Mouse (Mus musculus): ENCODE data around the gene Col4a3. TPM values are rescaled to one million over a fixed set of nuclear protein-coding genes. Genes with fewer than 3 reads are reported as not detected.

Gene Col4a3
- polyA plus RNA-seq, 1 experiment from 2014 or later = 0.06 TPM

GRCm38 (mm10) chr1:82576182-82576581 is 10.5 kb upstream of the Col4a3 start:
- H3K4me3 ChIP-seq = no peak overlapping the region
- H3K9ac ChIP-seq = no peak overlapping the region
- no peaks in the 10 kb centered on the region for H3K36me3 ChIP-seq
- no peak overlapping the region for H3K27ac ChIP-seq
- no peaks in the 10 kb centered on the region for H3K9me3 ChIP-seq
- H3K4me1 ChIP-seq = no peaks in the 10 kb centered on the region
- no peak overlapping the region for H3K4me2 ChIP-seq
- WGBS = 78% methylated on average over 2 of the region's 2 CpGs
- no peak for ATAC-seq (ENCODE audit: insufficient number of reproducible peaks, low FRiP score, low TSS enrichment, low read depth)
- H3K27me3 ChIP-seq = no peaks in the 10 kb centered on the region

- Histone ChIP-seq H3K9me3 (no peaks in the 10 kb centered on the region), H3K4me2 (no peak overlapping the region), H3K9ac (no peak overlapping the region), H3K4me1 (no peaks in the 10 kb centered on the region), H3K27me3 (no peaks in the 10 kb centered on the region), H3K4me3 (no peak overlapping the region), H3K27ac (no peak overlapping the region), H3K36me3 (no peaks in the 10 kb centered on the region)
- ATAC-seq (ENCODE audit: insufficient number of reproducible peaks, low FRiP score, low TSS enrichment, low read depth) = no peak
- 86% methylated on average over 10 of the region's 10 CpGs for WGBS
Observed at GRCm38 (mm10) chr1:82577339-82577738, 9.4 kb upstream of the Col4a3 start.

- Histone ChIP-seq H3K9ac (no peak overlapping the region), H3K9me3 (no peaks in the 10 kb centered on the region), H3K4me2 (no peak overlapping the region), H3K27me3 (no peaks in the 10 kb centered on the region), H3K4me1 (no peaks in the 10 kb centered on the region), H3K27ac (no peak overlapping the region), H3K36me3 (no peaks in the 10 kb centered on the region), H3K4me3 (no peak overlapping the region)
- WGBS = 65% methylated on average over 3 of the region's 3 CpGs
- no peak for ATAC-seq (ENCODE audit: insufficient number of reproducible peaks, low FRiP score, low TSS enrichment, low read depth)
Observed at GRCm38 (mm10) chr1:82577915-82578314, 8.8 kb upstream of the Col4a3 start.

GRCm38 (mm10) chr1:82578320-82578719 is 8.4 kb upstream of the Col4a3 start:
- Histone ChIP-seq H3K4me3 (no peak overlapping the region), H3K27ac (no peak overlapping the region), H3K9me3 (no peaks in the 10 kb centered on the region), H3K9ac (no peak overlapping the region), H3K4me1 (no peaks in the 10 kb centered on the region), H3K4me2 (no peak overlapping the region), H3K36me3 (no peaks in the 10 kb centered on the region), H3K27me3 (no peaks in the 10 kb centered on the region)
- 39% methylated on average over 4 of the region's 4 CpGs for WGBS
- ATAC-seq (ENCODE audit: insufficient number of reproducible peaks, low FRiP score, low TSS enrichment, low read depth) = no peak

GRCm38 (mm10) chr1:82585981-82586380 is 740 bp upstream of the Col4a3 start:
- no peaks in the 10 kb centered on the region for H3K9me3 ChIP-seq
- peaks cover 21% of the 10 kb centered on the region for H3K27me3 ChIP-seq
- peaks cover 9% of the 10 kb centered on the region for H3K4me1 ChIP-seq
- H3K4me2 ChIP-seq = no peak overlapping the region
- no peaks in the 10 kb centered on the region for H3K36me3 ChIP-seq
- no peak overlapping the region for H3K9ac ChIP-seq
- no peak for ATAC-seq (ENCODE audit: insufficient number of reproducible peaks, low FRiP score, low TSS enrichment, low read depth)
- no peak overlapping the region for H3K27ac ChIP-seq
- no peak overlapping the region for H3K4me3 ChIP-seq
- 67% methylated on average over 7 of the region's 7 CpGs for WGBS

GRCm38 (mm10) chr1:82590266-82590665 is 3.5 kb downstream of the Col4a3 start:
- H3K9ac ChIP-seq = no peak overlapping the region
- ATAC-seq (ENCODE audit: insufficient number of reproducible peaks, low FRiP score, low TSS enrichment, low read depth) = no peak
- H3K4me1 ChIP-seq = peaks cover 9% of the 10 kb centered on the region
- no peaks in the 10 kb centered on the region for H3K36me3 ChIP-seq
- H3K27me3 ChIP-seq = peaks cover 21% of the 10 kb centered on the region
- H3K9me3 ChIP-seq = no peaks in the 10 kb centered on the region
- whole genome bisulfite sequencing = 69% methylated on average over 4 of the region's 4 CpGs
- H3K27ac ChIP-seq = no peak overlapping the region
- H3K4me2 ChIP-seq = no peak overlapping the region
- no peak overlapping the region for H3K4me3 ChIP-seq

- Histone ChIP-seq H3K36me3 (no peaks in the 10 kb centered on the region), H3K27me3 (no peaks in the 10 kb centered on the region), H3K27ac (no peak overlapping the region), H3K4me3 (no peak overlapping the region), H3K4me2 (no peak overlapping the region), H3K4me1 (peaks cover 2% of the 10 kb centered on the region; the same call in 1 of the 2 replicates), H3K9ac (no peak overlapping the region), H3K9me3 (no peaks in the 10 kb centered on the region)
- no peak for ATAC-seq (ENCODE audit: insufficient number of reproducible peaks, low FRiP score, low TSS enrichment, low read depth)
- 55% methylated on average over 6 of the region's 6 CpGs for WGBS
Observed at GRCm38 (mm10) chr1:82596864-82597596, 10.3 kb downstream of the Col4a3 start.

- Histone ChIP-seq H3K4me3 (no peak overlapping the region), H3K9me3 (no peaks in the 10 kb centered on the region)
- WGBS = 67% methylated on average over 7 of the region's 7 CpGs
Observed at GRCm38 (mm10) chr1:82603198-82603950, 16.7 kb downstream of the Col4a3 start.

GRCm38 (mm10) chr1:82605347-82605746 is 18.6 kb downstream of the Col4a3 start:
- H3K9ac ChIP-seq = no peak overlapping the region
- no peak overlapping the region for H3K27ac ChIP-seq
- 86% methylated on average over 7 of the region's 7 CpGs for WGBS
- no peaks in the 10 kb centered on the region for H3K36me3 ChIP-seq
- H3K9me3 ChIP-seq = no peaks in the 10 kb centered on the region
- H3K4me3 ChIP-seq = no peak overlapping the region
- H3K4me2 ChIP-seq = no peak overlapping the region
- H3K4me1 ChIP-seq = no peaks in the 10 kb centered on the region
- H3K27me3 ChIP-seq = no peaks in the 10 kb centered on the region
- no peak for ATAC-seq (ENCODE audit: insufficient number of reproducible peaks, low FRiP score, low TSS enrichment, low read depth)

More at GRCm38 (mm10) chr1:82603198-82603950, 16.7 kb downstream of the Col4a3 start:
- Histone ChIP-seq H3K4me2 (no peak overlapping the region), H3K9ac (no peak overlapping the region), H3K4me1 (no peaks in the 10 kb centered on the region), H3K27ac (no peak overlapping the region), H3K36me3 (no peaks in the 10 kb centered on the region), H3K27me3 (no peaks in the 10 kb centered on the region)
- no peak for ATAC-seq (ENCODE audit: insufficient number of reproducible peaks, low FRiP score, low TSS enrichment, low read depth)

- Histone ChIP-seq H3K27me3 (no peaks in the 10 kb centered on the region), H3K36me3 (no peaks in the 10 kb centered on the region), H3K9me3 (no peaks in the 10 kb centered on the region), H3K4me2 (no peak overlapping the region), H3K27ac (no peak overlapping the region), H3K4me1 (no peaks in the 10 kb centered on the region), H3K9ac (no peak overlapping the region), H3K4me3 (no peak overlapping the region)
- ATAC-seq (ENCODE audit: insufficient number of reproducible peaks, low FRiP score, low TSS enrichment, low read depth) = no peak
- WGBS = 89% methylated on average over 7 of the region's 7 CpGs
Observed at GRCm38 (mm10) chr1:82605856-82606255, 19.1 kb downstream of the Col4a3 start.

- 66% methylated on average over 9 of the region's 9 CpGs for WGBS
Observed at GRCm38 (mm10) chr1:82608646-82609262, 22.0 kb downstream of the Col4a3 start.

GRCm38 (mm10) chr1:82612061-82612660 is 25.4 kb downstream of the Col4a3 start:
- H3K4me1 ChIP-seq = no peaks in the 10 kb centered on the region
- H3K27ac ChIP-seq = no peak overlapping the region
- H3K4me3 ChIP-seq = no peak overlapping the region
- H3K27me3 ChIP-seq = no peaks in the 10 kb centered on the region
- H3K4me2 ChIP-seq = no peak overlapping the region
- no peak overlapping the region for H3K9ac ChIP-seq
- H3K36me3 ChIP-seq = no peaks in the 10 kb centered on the region
- ATAC-seq (ENCODE audit: insufficient number of reproducible peaks, low FRiP score, low TSS enrichment, low read depth) = no peak
- no peaks in the 10 kb centered on the region for H3K9me3 ChIP-seq
- WGBS = 40% methylated on average over 9 of the region's 9 CpGs

More at GRCm38 (mm10) chr1:82608646-82609262, 22.0 kb downstream of the Col4a3 start:
- no peak overlapping the region for H3K4me2 ChIP-seq
- H3K9me3 ChIP-seq = no peaks in the 10 kb centered on the region
- no peak overlapping the region for H3K9ac ChIP-seq
- no peaks in the 10 kb centered on the region for H3K4me1 ChIP-seq
- ATAC-seq (ENCODE audit: insufficient number of reproducible peaks, low FRiP score, low TSS enrichment, low read depth) = no peak
- no peaks in the 10 kb centered on the region for H3K27me3 ChIP-seq
- H3K27ac ChIP-seq = no peak overlapping the region
- no peaks in the 10 kb centered on the region for H3K36me3 ChIP-seq
- no peak overlapping the region for H3K4me3 ChIP-seq

Measured in limb, embryonic 15.5 days (tissue).